Mouse (Mus musculus): Measurements from ENCODE around the gene Gm7682. TPM values are rescaled to one million over a fixed set of nuclear protein-coding genes. Genes with fewer than 3 reads are reported as not detected.

Gene Gm7682
- not detected in 2 replicates for polyA plus RNA-seq (2012; rRNA removed)

DNA sequence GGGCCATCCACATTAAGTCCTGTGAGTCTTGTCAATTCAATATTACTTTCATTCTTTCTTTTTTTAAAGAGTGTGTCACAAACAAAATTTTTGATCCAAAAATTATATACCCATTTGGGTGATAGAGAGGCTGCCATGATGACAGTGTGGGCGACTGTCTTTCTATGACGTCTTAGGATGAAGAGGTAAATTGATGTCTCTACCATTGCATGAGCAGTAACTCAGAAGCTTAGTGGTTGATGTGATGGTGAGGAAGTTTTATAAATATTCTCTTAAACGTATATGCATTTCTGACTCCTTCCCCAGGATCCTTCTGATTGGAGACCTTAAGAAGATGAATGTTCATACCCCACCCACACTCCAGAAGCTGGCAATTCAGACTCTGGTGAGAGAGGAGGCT lies at the start of gene Gm7682:
Gene Gm7682 (plus strand): TSS at position 301 of the 400 bp plus-strand sequence.

Other genes with a start within 250 kb of the Gm7682 start
- gene Gm3106, start 227.8 kb upstream of the Gm7682 start, polyA plus RNA-seq (2012; rRNA removed), result not detected in 2 replicates
- gene A430089I19Rik, start 139.0 kb upstream of the Gm7682 start, polyA plus RNA-seq (2012; rRNA removed), result 0.02 TPM in 1 of 2 replicates, not detected in the other
- gene Gm6502, start 131.3 kb upstream of the Gm7682 start, polyA plus RNA-seq (2012; rRNA removed), result not detected in 2 replicates
- gene AA792892, start 106.0 kb upstream of the Gm7682 start, polyA plus RNA-seq (2012; rRNA removed), result not detected in 2 replicates
- not detected in 2 replicates for gene Gm3139, start 80.5 kb downstream of the Gm7682 start, polyA plus RNA-seq (2012; rRNA removed)
- gene Gm3147, start 170.6 kb downstream of the Gm7682 start, polyA plus RNA-seq (2012; rRNA removed), result not detected in 2 replicates
- not detected in 2 replicates for gene Gm6509, start 178.2 kb downstream of the Gm7682 start, polyA plus RNA-seq (2012; rRNA removed)
- gene Gm6205, start 202.6 kb downstream of the Gm7682 start, polyA plus RNA-seq (2012; rRNA removed), result not detected in 2 replicates